21 mouse cellular contexts compared by ENCODE assay signal in genomic region chr12:108632501-108632900, GRCm38 (mm10).
"Had no signal": no experiment of that assay in that cellular context is flagged by ENCODE, and none has a peak within 500 bp of the region (broad histone marks: within the 10 kb centered on the region; RNA-seq: fewer than 3 reads in every experiment).

No protein-coding gene starts in this region.

- H3K9me3 ChIP-seq: lung, embryonic 15.5 days; megakaryocyte, embryonic 14.5 days; midbrain, embryonic 10.5 days; midbrain, embryonic 12.5 days; neural tube, embryonic 13.5 days; neural tube, embryonic 15.5 days had no signal

- H3K4me3 ChIP-seq: lung, embryonic 15.5 days; megakaryocyte, embryonic 14.5 days; midbrain, embryonic 10.5 days; midbrain, embryonic 12.5 days; myocyte; neural tube, embryonic 13.5 days; neural tube, embryonic 15.5 days had no signal

- H3K27ac ChIP-seq: lung, embryonic 15.5 days; macrophage; midbrain, embryonic 10.5 days; midbrain, embryonic 12.5 days; neural tube, embryonic 13.5 days; neural tube, embryonic 15.5 days had no signal

- ATAC-seq: lung, postnatal 0 days; midbrain, embryonic 16.5 days had no signal

- H3K9ac ChIP-seq: lung, embryonic 15.5 days; midbrain, embryonic 12.5 days; neural tube, embryonic 13.5 days; neural tube, embryonic 15.5 days had no signal

- H3K27me3 ChIP-seq: lung, embryonic 15.5 days; midbrain, embryonic 12.5 days; neural tube, embryonic 13.5 days; neural tube, embryonic 15.5 days had no signal

- H3K4me1 ChIP-seq: midbrain, embryonic 12.5 days; neural tube, embryonic 13.5 days; neural tube, embryonic 15.5 days had no signal

- DNase-seq: lung, adult 2 months; lung, postnatal 14 days; lung, postnatal 36 days; midbrain, embryonic 14.5 days; retina, postnatal 1 day; right cerebral cortex, adult 18-20 months; right cerebral cortex, postnatal 25 days; right cerebral cortex, postnatal 4 days; thymus, adult 18-20 months; thymus, postnatal 14 days; thymus, postnatal 36 days had no signal

- H3K4me2 ChIP-seq: lung, embryonic 15.5 days; midbrain, embryonic 12.5 days; neural tube, embryonic 13.5 days; neural tube, embryonic 15.5 days had no signal

- H3K36me3 ChIP-seq: lung, embryonic 15.5 days; neural tube, embryonic 13.5 days had no signal
